Mouse (Mus musculus) olfactory bulb, adult 2 months (tissue): ENCODE measurements around the gene Fkbpl.

Experiments
- CTCF ChIP-seq: fragments of 200-500 bp; IDR thresholded peaks from 2 replicates; pipeline ENCODE4 v1.5.1; 2012; ENCODE audit warnings: low read depth, mild to moderate bottlenecking, low read length, moderate library complexity; ENCODE audit not compliant: insufficient read depth
- POLR2A ChIP-seq: fragments of 200-500 bp; IDR thresholded peaks from 2 replicates; pipeline ENCODE4 v1.6.1; 2012; ENCODE audit warnings: mild to moderate bottlenecking, low read depth, low read length, moderate library complexity; ENCODE audit not compliant: insufficient read depth

- no peak for TF ChIP-seq CTCF
- no peak for TF ChIP-seq POLR2A
Measured at GRCm38 (mm10) chr17:34623161-34623560, 21.4 kb upstream of the Fkbpl start.
